Mouse (Mus musculus): ENCODE measurements around the gene Pmepa1.
A peak's percentile ranks its signal among the peaks of the same experiment; 100 is the strongest.

Pmepa1 gene

GRCm38 (mm10) chr2:173194796-173195195 lies 81.5 kb downstream of the Pmepa1 start:
- no peak for DNase-seq (ENCODE audit: inconsistent age in 2 of 2, low spot score in 1 of 2)

GRCm38 (mm10) chr2:173187182-173187855 lies 89.0 kb downstream of the Pmepa1 start:
- DNase-seq (ENCODE audit: inconsistent age in 2 of 2, low spot score in 1 of 2) = peak in 1 of 2 experiments; percentile 42

- peak; percentile 77 to 94 for DNase-seq (ENCODE audit: inconsistent age in 2 of 2, low spot score in 1 of 2)
Measured at GRCm38 (mm10) chr2:173186047-173186943, 90.0 kb downstream of the Pmepa1 start.

GRCm38 (mm10) chr2:173185282-173185681 lies 91.1 kb downstream of the Pmepa1 start:
- DNase-seq (ENCODE audit: inconsistent age in 2 of 2, low spot score in 1 of 2) = no peak

- no peak for DNase-seq (ENCODE audit: inconsistent age in 2 of 2, low spot score in 1 of 2)
Measured at GRCm38 (mm10) chr2:173184475-173185080, 91.8 kb downstream of the Pmepa1 start.

GRCm38 (mm10) chr2:173183836-173184460 lies 92.4 kb downstream of the Pmepa1 start:
- peak; percentile 49 to 86 for DNase-seq (ENCODE audit: inconsistent age in 2 of 2, low spot score in 1 of 2)

GRCm38 (mm10) chr2:173183311-173183710 lies 93.0 kb downstream of the Pmepa1 start:
- DNase-seq (ENCODE audit: inconsistent age in 2 of 2, low spot score in 1 of 2) = no peak

GRCm38 (mm10) chr2:173182796-173183195 lies 93.5 kb downstream of the Pmepa1 start:
- no peak for DNase-seq (ENCODE audit: inconsistent age in 2 of 2, low spot score in 1 of 2)

GRCm38 (mm10) chr2:173181901-173182300 lies 94.4 kb downstream of the Pmepa1 start:
- DNase-seq (ENCODE audit: inconsistent age in 2 of 2, low spot score in 1 of 2) = no peak

GRCm38 (mm10) chr2:173181486-173181885 lies 94.8 kb downstream of the Pmepa1 start:
- DNase-seq (ENCODE audit: inconsistent age in 2 of 2, low spot score in 1 of 2) = no peak

- no peak for DNase-seq (ENCODE audit: inconsistent age in 2 of 2, low spot score in 1 of 2)
Measured at GRCm38 (mm10) chr2:173180721-173181388, 95.5 kb downstream of the Pmepa1 start.

- no peak for DNase-seq (ENCODE audit: inconsistent age in 2 of 2, low spot score in 1 of 2)
Measured at GRCm38 (mm10) chr2:173180026-173180425, 96.3 kb downstream of the Pmepa1 start.

GRCm38 (mm10) chr2:173179046-173179445 lies 97.3 kb downstream of the Pmepa1 start:
- peak in 1 of 2 experiments; percentile 11 for DNase-seq (ENCODE audit: inconsistent age in 2 of 2, low spot score in 1 of 2)

GRCm38 (mm10) chr2:173177951-173178350 lies 98.4 kb downstream of the Pmepa1 start:
- DNase-seq (ENCODE audit: inconsistent age in 2 of 2, low spot score in 1 of 2) = peak in 1 of 2 experiments; percentile 16

- DNase-seq (ENCODE audit: inconsistent age in 2 of 2, low spot score in 1 of 2) = no peak
Measured at GRCm38 (mm10) chr2:173177481-173177880, 98.9 kb downstream of the Pmepa1 start.

GRCm38 (mm10) chr2:173175703-173176102 lies 100.6 kb downstream of the Pmepa1 start:
- DNase-seq (ENCODE audit: inconsistent age in 2 of 2, low spot score in 1 of 2) = peak in 1 of 2 experiments; percentile 17

- no peak for DNase-seq (ENCODE audit: inconsistent age in 2 of 2, low spot score in 1 of 2)
Measured at GRCm38 (mm10) chr2:173174569-173174968, 101.8 kb downstream of the Pmepa1 start.

Measured in adrenal gland, adult (tissue).